Mouse (Mus musculus) c-Kit-negative CD71-positive TER-119-positive erythroid progenitor cells, embryonic 14.5 days (primary cell): ENCODE data around the gene Ogn.

ENCODE experiments used
- DNase-seq: peaks from one replicate; pipeline ENCODE4 v3.0.0-alpha.2; 2013; ENCODE audit warnings: low read depth, low spot score

Ogn gene

DNA sequence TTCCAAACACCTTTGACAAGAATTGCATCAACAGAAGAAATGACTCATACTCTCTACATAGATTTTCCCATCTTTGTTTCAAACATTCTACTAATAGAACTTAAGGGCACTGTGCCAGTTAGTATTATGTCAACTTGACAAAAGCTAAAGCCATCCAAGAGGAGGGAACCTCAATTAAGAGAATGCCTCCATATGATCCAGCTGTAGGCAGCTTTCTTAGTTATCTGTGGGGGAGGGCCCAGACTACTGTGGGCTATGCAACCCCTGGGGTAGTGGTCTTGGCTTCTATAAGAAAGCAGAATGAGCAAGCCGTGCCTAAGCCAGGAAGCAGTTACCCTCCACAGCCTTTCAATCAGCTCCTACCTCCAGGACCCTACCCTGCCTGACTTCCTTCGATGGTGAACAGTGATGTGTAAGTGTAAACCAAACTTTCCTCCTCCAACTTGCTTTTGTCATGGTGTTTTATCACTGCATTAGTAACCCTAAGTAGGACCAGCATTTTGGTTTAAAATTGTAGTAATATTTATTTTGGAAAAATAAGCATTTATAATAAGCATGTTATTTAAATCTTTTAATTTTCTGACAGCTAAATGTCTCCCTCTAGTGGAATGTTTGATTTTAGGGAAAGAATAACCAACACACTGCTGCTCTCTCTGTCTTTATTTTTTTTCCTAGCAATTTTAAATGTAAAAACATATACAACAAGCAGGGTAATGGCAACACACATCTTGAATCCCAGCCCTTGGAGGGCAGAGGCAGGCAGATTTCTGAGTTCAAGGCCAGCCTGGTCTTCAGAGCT lies 37.1 kb downstream of the Ogn start:
- no peak for DNase-seq

DNA sequence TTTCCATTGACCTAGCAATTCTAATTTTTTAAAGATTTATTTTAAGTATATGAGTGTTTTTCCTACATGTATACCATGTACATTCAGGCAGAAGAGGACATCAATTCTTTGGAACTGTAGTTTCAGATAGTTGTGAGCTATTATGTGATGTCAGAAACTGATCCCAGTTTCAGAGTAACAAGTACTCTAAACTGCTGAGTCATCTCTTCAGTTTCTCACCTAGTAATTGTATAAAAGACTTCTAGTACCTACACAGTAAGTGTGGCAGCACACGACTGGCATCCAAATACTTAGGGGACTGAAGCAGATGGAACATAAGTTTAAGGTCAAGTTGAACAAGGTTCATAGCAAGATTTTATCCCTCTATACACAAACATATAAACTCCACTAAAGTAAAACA lies 38.2 kb downstream of the Ogn start:
- no peak for DNase-seq

DNA sequence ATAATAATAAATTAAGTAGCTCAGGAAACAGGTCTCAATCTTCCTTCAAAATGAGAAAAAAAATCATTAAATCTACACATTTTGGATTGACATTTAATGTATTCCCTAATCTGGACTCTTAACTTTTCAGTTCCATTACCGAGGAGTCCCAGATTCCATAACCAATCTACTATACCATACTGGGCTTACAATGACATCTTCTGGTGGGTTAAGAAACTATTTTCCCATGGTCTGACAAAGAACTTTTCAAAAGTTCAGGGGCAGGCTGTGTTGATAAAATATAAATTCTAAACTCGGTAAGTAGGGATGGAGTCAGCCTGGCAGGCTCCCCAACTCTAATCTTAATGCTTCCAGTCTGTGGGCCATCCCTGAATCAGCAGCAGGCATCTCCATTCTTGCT lies 43.3 kb downstream of the Ogn start:
- DNase-seq, result no peak

DNA sequence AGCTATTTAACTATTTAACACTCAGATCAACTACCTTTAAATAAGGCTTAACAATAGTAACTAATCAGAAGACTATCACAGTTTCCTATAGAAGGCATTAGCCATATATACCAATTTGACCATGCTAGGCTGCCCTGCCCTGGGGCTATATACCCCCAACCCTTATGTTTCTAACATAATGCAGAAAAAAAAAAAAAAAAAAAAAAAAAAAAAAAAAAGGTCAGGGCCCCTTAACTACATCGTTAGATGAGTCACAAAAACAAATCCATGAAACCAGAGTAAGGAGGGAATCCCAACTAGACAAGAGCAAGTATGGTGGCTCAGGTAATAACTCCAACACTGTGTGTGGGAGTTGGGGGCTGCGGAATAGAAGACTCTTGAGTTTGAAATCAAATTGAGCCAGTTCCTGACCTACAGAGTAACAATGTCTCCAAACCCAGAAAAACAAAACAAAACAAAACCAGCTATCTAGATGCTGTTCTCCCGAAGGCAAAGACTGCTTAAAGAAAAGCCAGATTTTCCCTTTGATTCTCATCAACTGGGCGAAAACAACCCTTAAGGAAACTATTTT lies 44.0 kb downstream of the Ogn start:
- DNase-seq, result no peak

DNA sequence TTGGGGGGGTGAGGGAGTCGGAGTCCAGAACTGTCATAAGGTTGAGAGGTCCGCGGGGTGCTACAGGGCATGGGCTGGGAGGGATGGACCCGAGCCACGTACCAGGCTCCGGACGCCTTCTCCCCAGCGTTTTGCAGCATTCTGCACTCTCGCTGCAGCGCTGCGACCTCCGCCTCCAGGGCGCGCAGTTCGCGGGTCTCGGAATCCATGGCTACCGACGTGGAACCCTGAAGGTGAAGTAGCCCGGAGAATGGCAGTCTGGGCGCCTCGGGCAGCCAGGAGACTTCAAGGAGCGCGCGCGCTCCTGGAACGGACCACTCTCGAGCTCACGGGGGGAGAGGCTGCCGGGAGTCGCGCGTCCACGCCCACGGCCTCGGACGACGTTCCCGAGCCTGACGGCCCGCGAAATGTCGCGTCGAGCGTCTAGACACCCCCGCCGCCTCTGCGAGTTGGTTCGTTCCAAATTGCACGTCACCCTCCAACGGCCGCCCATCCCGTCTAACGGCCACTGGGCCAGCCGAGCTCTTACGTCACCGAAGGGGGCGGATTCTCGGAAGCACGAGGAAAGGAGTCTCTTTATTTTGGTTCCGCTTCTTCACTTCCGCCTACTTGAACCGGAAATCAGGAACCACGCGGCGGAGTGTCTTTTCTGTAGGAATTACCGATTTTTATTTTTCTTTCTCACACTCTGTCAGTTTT lies 44.8 kb downstream of the Ogn start, which contains the start of the genes Cenpp and Nol8:
Gene Cenpp, minus strand, starts transcription at position 305 of the 699 bp plus-strand sequence.
Gene Nol8, plus strand, starts transcription at position 598 of the 699 bp plus-strand sequence.
- peak; percentile 99 for DNase-seq

DNA sequence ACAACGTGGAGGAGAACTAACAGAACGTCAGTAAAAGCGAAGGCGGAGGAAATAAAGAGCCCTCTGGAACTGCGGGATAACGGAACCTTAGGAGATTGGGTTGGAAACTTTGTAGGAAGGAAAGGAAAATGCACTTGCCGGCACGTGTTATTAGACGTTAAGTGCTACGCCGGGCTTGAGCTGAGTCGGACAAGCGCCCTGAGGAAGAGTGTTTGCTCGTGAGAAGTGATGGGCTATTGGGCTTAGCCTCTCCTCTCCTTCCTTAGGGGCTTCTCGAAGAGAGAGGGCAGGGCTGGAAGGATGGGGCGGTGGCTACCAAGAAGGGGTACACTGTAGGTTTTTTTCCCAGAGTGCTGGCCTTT lies 45.3 kb downstream of the Ogn start:
- DNase-seq, result no peak
